Mouse (Mus musculus): ENCODE measurements around the gene Sv2a. TPM values are rescaled to one million over a fixed set of nuclear protein-coding genes. Genes with fewer than 3 reads are reported as not detected.
A peak's percentile ranks its signal among the peaks of the same experiment; 100 is the strongest.
"Not testable (repeated sequence)": the region's sequence is repeated elsewhere in the genome, so short reads cannot be mapped to it uniquely, and the experiment has no call there.

Gene Sv2a
- total RNA-seq, 2 experiments from 2014 or later = 360 to 375 TPM

- peak; percentile 86 to 91 for DNase-seq (ENCODE audit: low spot score in 2 of 2)
Measured at GRCm38 (mm10) chr3:96219661-96220130, 38.7 kb downstream of the Sv2a start, which contains the start of the genes Bola1 and Hist2h2ab. TSS of gene Bola1 (minus strand) at chr3:96219709. TSS of gene Hist2h2ab (plus strand) at chr3:96219865.

- DNase-seq (ENCODE audit: low spot score in 2 of 2) = not testable (repeated sequence)
Measured at GRCm38 (mm10) chr3:96220131-96220764, 39.3 kb downstream of the Sv2a start.

GRCm38 (mm10) chr3:96220765-96221639, 40.1 kb downstream of the Sv2a start, which contains the start of the genes Hist2h2ac and Hist2h2be:
TSS of gene Hist2h2ac (minus strand) at chr3:96220880.
TSS of gene Hist2h2be (plus strand) at chr3:96221119.
- peak; percentile 84 to 94 for DNase-seq (ENCODE audit: low spot score in 2 of 2)

- no peak for DNase-seq (ENCODE audit: low spot score in 2 of 2)
Measured at GRCm38 (mm10) chr3:96221640-96222038, 40.7 kb downstream of the Sv2a start.

GRCm38 (mm10) chr3:96222774-96223173, 41.8 kb downstream of the Sv2a start:
- DNase-seq (ENCODE audit: low spot score in 2 of 2) = peak in 1 of 2 experiments; percentile 49

GRCm38 (mm10) chr3:96225421-96225820, 44.5 kb downstream of the Sv2a start:
- DNase-seq (ENCODE audit: low spot score in 2 of 2) = no peak

- DNase-seq (ENCODE audit: low spot score in 2 of 2) = no peak
Measured at GRCm38 (mm10) chr3:96226695-96227648, 46.0 kb downstream of the Sv2a start.

- DNase-seq (ENCODE audit: low spot score in 2 of 2) = no peak
Measured at GRCm38 (mm10) chr3:96228828-96229227, 47.9 kb downstream of the Sv2a start.

GRCm38 (mm10) chr3:96230404-96230803, 49.5 kb downstream of the Sv2a start:
- DNase-seq (ENCODE audit: low spot score in 2 of 2) = no peak

GRCm38 (mm10) chr3:96230910-96231757, 50.2 kb downstream of the Sv2a start:
- DNase-seq (ENCODE audit: low spot score in 2 of 2) = no peak

- DNase-seq (ENCODE audit: low spot score in 2 of 2) = no peak
Measured at GRCm38 (mm10) chr3:96231758-96232120, 50.8 kb downstream of the Sv2a start.

- DNase-seq (ENCODE audit: low spot score in 2 of 2) = no peak
Measured at GRCm38 (mm10) chr3:96234914-96235313, 54.0 kb downstream of the Sv2a start.

- no peak for DNase-seq (ENCODE audit: low spot score in 2 of 2)
Measured at GRCm38 (mm10) chr3:96235836-96236235, 54.9 kb downstream of the Sv2a start.

GRCm38 (mm10) chr3:96236834-96237334, 55.9 kb downstream of the Sv2a start:
- DNase-seq (ENCODE audit: low spot score in 2 of 2) = no peak

- no peak for DNase-seq (ENCODE audit: low spot score in 2 of 2)
Measured at GRCm38 (mm10) chr3:96237335-96237903, 56.5 kb downstream of the Sv2a start.

- DNase-seq (ENCODE audit: low spot score in 2 of 2) = no peak
Measured at GRCm38 (mm10) chr3:96237904-96238511, 57.1 kb downstream of the Sv2a start.

- DNase-seq (ENCODE audit: low spot score in 2 of 2) = peak in 1 of 2 experiments; percentile 37
Measured at GRCm38 (mm10) chr3:96238954-96239793, 58.2 kb downstream of the Sv2a start, which contains the start of gene Hist2h3c2. TSS of gene Hist2h3c2 (minus strand) at chr3:96239127.
